8 mouse cellular contexts compared by ENCODE assay signal in genomic region chr8:111736321-111736720, GRCm38 (mm10). TPM values are rescaled to one million over a fixed set of nuclear protein-coding genes. Genes with fewer than 3 reads are reported as not detected.
A peak's percentile ranks its signal among the peaks of the same experiment; 100 is the strongest.
DNase-seq lines count a peak whose midpoint lies in the region; ATAC-seq and TF ChIP-seq lines count a peak whose summit lies in the region.

No protein-coding gene starts in this region.

- H3K4me3 ChIP-seq in lung, embryonic 14.5 days (ENCODE audit: low read depth, low read length), result no peak overlapping the region
- H3K4me3 ChIP-seq in forebrain, embryonic 14.5 days (ENCODE audit: low read depth, low read length), result no peak overlapping the region
- H3K4me3 ChIP-seq in kidney, embryonic 14.5 days (ENCODE audit: low read length), result no peak overlapping the region

- H3K9me3 ChIP-seq in lung, embryonic 14.5 days (ENCODE audit: low read depth, low read length), result no peaks in the 10 kb centered on the region
- H3K9me3 ChIP-seq in forebrain, embryonic 14.5 days (replicated peaks; ENCODE audit: control insufficient read depth, low read length), result no peaks in the 10 kb centered on the region
- H3K9me3 ChIP-seq in kidney, embryonic 14.5 days (ENCODE audit: control insufficient read depth, low read length), result no peaks in the 10 kb centered on the region

- no peak for DNase-seq in lung, embryonic 14.5 days
- DNase-seq in lung, adult 18-20 months, result no peak
- DNase-seq in cerebellum, adult 9-10 months, result peak; percentile 73
- DNase-seq in forebrain, embryonic 14.5 days (ENCODE audit: low spot score), result peak; percentile 59
- peak; percentile 71 for DNase-seq in retina, embryonic 14.5 days (ENCODE audit: low spot score)
- DNase-seq in yolk sac, embryonic 10.5 days (ENCODE audit: low spot score), result no peak
- DNase-seq in ovary, postnatal 10 days (ENCODE audit: low spot score), result no peak

- WGBS in lung, embryonic 14.5 days, result 45% methylated on average over 7 of the region's 7 CpGs
- 51% methylated on average over 7 of the region's 7 CpGs for WGBS in forebrain, embryonic 14.5 days
- 34% methylated on average over 7 of the region's 7 CpGs for WGBS in kidney, embryonic 14.5 days

- peak overlapping the region; percentile 91; the same call in 1 of the 2 replicates for H3K27ac ChIP-seq in lung, embryonic 14.5 days (ENCODE audit: low read depth)
- H3K27ac ChIP-seq in forebrain, embryonic 14.5 days (ENCODE audit: low read depth, low read length), result peak overlapping the region; percentile 50
- peak overlapping the region; percentile 49; the same call in 1 of the 2 replicates for H3K27ac ChIP-seq in kidney, embryonic 14.5 days (ENCODE audit: low read depth, low read length)

- peaks cover 65% of the 10 kb centered on the region for H3K4me1 ChIP-seq in lung, embryonic 14.5 days (ENCODE audit: insufficient read depth)
- H3K4me1 ChIP-seq in forebrain, embryonic 14.5 days (ENCODE audit: control insufficient read depth, insufficient read depth, low read length), result peaks cover 70% of the 10 kb centered on the region
- H3K4me1 ChIP-seq in kidney, embryonic 14.5 days (ENCODE audit: control insufficient read depth, insufficient read depth, low read length), result peaks cover 68% of the 10 kb centered on the region

- ATAC-seq in lung, embryonic 14.5 days (ENCODE audit: insufficient read depth), result no peak
- peak; percentile 28; the same call in 1 of the 2 replicates for ATAC-seq in forebrain, embryonic 14.5 days
- no peak for ATAC-seq in kidney, embryonic 14.5 days (ENCODE audit: low FRiP score, low TSS enrichment)

- 0 out of 2 replicates have a peak overlapping the region, but pooled peaks have one; percentile 2 for H3K9ac ChIP-seq in lung, embryonic 14.5 days
- H3K9ac ChIP-seq in forebrain, embryonic 14.5 days (ENCODE audit: low read length), result no peak overlapping the region
- H3K9ac ChIP-seq in kidney, embryonic 14.5 days (ENCODE audit: low read depth, low read length), result no peak overlapping the region

- 0 out of 2 replicates have a peak, but pooled peaks cover 3% of the 10 kb centered on the region for H3K36me3 ChIP-seq in lung, embryonic 14.5 days (ENCODE audit: insufficient read depth)
- no peaks in the 10 kb centered on the region for H3K36me3 ChIP-seq in forebrain, embryonic 14.5 days (ENCODE audit: control insufficient read depth, insufficient read depth, low read length)
- H3K36me3 ChIP-seq in kidney, embryonic 14.5 days (ENCODE audit: control insufficient read depth, insufficient read depth, low read length), result peaks cover 3% of the 10 kb centered on the region; the same call in 1 of the 2 replicates

- TF ChIP-seq CTCF in lung, embryonic 14.5 days (IDR thresholded peaks at IDR 0.05; ENCODE audit: low read depth), result no peak

- no peak overlapping the region for H3K4me2 ChIP-seq in lung, embryonic 14.5 days
- H3K4me2 ChIP-seq in forebrain, embryonic 14.5 days (ENCODE audit: low read length), result no peak overlapping the region
- no peak overlapping the region for H3K4me2 ChIP-seq in kidney, embryonic 14.5 days (replicated peaks; ENCODE audit: low read depth, low read length)

- no peaks in the 10 kb centered on the region for H3K27me3 ChIP-seq in lung, embryonic 14.5 days (ENCODE audit: insufficient read depth, low read length)
- no peaks in the 10 kb centered on the region for H3K27me3 ChIP-seq in forebrain, embryonic 14.5 days (replicated peaks; ENCODE audit: control insufficient read depth, insufficient read depth, low read length)
- H3K27me3 ChIP-seq in kidney, embryonic 14.5 days (ENCODE audit: control insufficient read depth, insufficient read depth, low read length), result no peaks in the 10 kb centered on the region

RNA-seq across cellular contexts. Expression of gene Bcar1, which starts 7.3 kb away (rescaled TPM):
- polyA plus RNA-seq in lung, embryonic 14.5 days (2014; fragmentation: Nextera tagmentation; extraction: Ambion mirVana), result 54.5 and 56.3 TPM in 2 replicates
- polyA plus RNA-seq in forebrain, embryonic 14.5 days (2014; fragmentation: Nextera tagmentation; extraction: Ambion mirVana), result 41.2 and 44.2 TPM in 2 replicates
- polyA plus RNA-seq in kidney, embryonic 14.5 days (2014; fragmentation: Nextera tagmentation; extraction: Ambion mirVana), result 39.1 and 55.6 TPM in 2 replicates

RNA-seq across cellular contexts. Expression of gene Ctrb1, which starts 45.5 kb away (rescaled TPM):
- polyA plus RNA-seq in lung, embryonic 14.5 days (2014; fragmentation: Nextera tagmentation; extraction: Ambion mirVana), result not detected in 2 replicates
- not detected in 2 replicates for polyA plus RNA-seq in forebrain, embryonic 14.5 days (2014; fragmentation: Nextera tagmentation; extraction: Ambion mirVana)
- polyA plus RNA-seq in kidney, embryonic 14.5 days (2014; fragmentation: Nextera tagmentation; extraction: Ambion mirVana), result not detected in 2 replicates

Comparison
In these comparisons a context has a peak if more than half of its experiments do, and no peak if none do; other contexts are left out.
1. DNase-seq: peak in cerebellum, adult 9-10 months (single experiment), forebrain, embryonic 14.5 days (single experiment) and retina, embryonic 14.5 days (single experiment); none in lung, embryonic 14.5 days (single experiment), lung, adult 18-20 months (0 of 2), yolk sac, embryonic 10.5 days (single experiment) and ovary, postnatal 10 days (single experiment).
2. Peak in every context shown above with its lines, with median percentiles within 50 percentile points of each other: H3K27ac ChIP-seq.